Mouse (Mus musculus) heart, embryonic 15.5 days (tissue): ENCODE data around the gene Chaf1b. TPM values are rescaled to one million over a fixed set of nuclear protein-coding genes. Genes with fewer than 3 reads are reported as not detected.
A peak's percentile ranks its signal among the peaks of the same experiment; 100 is the strongest.

Experiments used
- ATAC-seq: fragments of 200-750 bp; cut with Nextera tagmentation; replicated peaks from 2 replicates; pipeline ENCODE4 v1.8.0; 2017; ENCODE audit warnings: low read depth, moderate TSS enrichment; ENCODE audit not compliant: insufficient number of reproducible peaks, insufficient read depth, low FRiP score
- H3K27ac ChIP-seq: fragments of 300-500 bp; sonication (generic); 2 replicates; pipeline ENCODE4 v1.5.1; 2015; ENCODE audit warnings: mild to moderate bottlenecking, inconsistent platforms
- H3K27me3 ChIP-seq: fragments of 300-500 bp; sonication (generic); 2 replicates; pipeline ENCODE4 v1.6.1; 2015; ENCODE audit warnings: inconsistent platforms
- H3K36me3 ChIP-seq: fragments of 300-500 bp; sonication (generic); 2 replicates; pipeline ENCODE4 v1.6.1; 2015; ENCODE audit warnings: mild to moderate bottlenecking, inconsistent platforms
- H3K4me1 ChIP-seq: fragments of 300-500 bp; sonication (generic); replicated peaks from 2 replicates; pipeline ENCODE4 v1.6.1; 2015; ENCODE audit warnings: inconsistent platforms
- H3K4me2 ChIP-seq: fragments of 300-500 bp; sonication (generic); 2 replicates; pipeline ENCODE4 v1.6.1; 2015; ENCODE audit warnings: inconsistent platforms, mild to moderate bottlenecking, moderate library complexity
- H3K4me3 ChIP-seq: fragments of 300-500 bp; sonication (generic); 2 replicates; pipeline ENCODE4 v1.5.1; 2015; ENCODE audit warnings: mild to moderate bottlenecking, inconsistent platforms
- H3K9ac ChIP-seq: fragments of 300-500 bp; sonication (generic); 2 replicates; pipeline ENCODE4 v1.6.1; 2015; ENCODE audit warnings: mild to moderate bottlenecking, inconsistent platforms
- H3K9me3 ChIP-seq: fragments of 300-500 bp; sonication (generic); replicated peaks from 2 replicates; pipeline ENCODE4 v1.6.1; 2016; ENCODE audit warnings: inconsistent platforms
- WGBS: fragments of 180-500 bp; shearing (Covaris S2); methylation state at CpG from one replicate; pipeline ENCODE4 v1.1.7; 2015; ENCODE audit warnings: mixed read lengths; 5-methylcytosine and 5-hydroxymethylcytosine counted together
- polyA plus RNA-seq: library from polyadenylated mRNA; unstranded; fragments of >200 nt; fragmentation: Nextera tagmentation; extraction: Ambion mirVana; gene quantifications from 2 replicates; pipeline ENCODE4 v1.2.1, GENCODE M21; 2015

The Chaf1b gene
- polyA plus RNA-seq, 1 experiment from 2014 or later = 31.5 TPM

- no peak overlapping the region for H3K4me2 ChIP-seq
- peaks cover 34% of the 10 kb centered on the region for H3K27me3 ChIP-seq
- H3K27ac ChIP-seq = no peak overlapping the region
- 66% methylated on average over 17 of the region's 17 CpGs for WGBS
- H3K4me3 ChIP-seq = no peak overlapping the region
- H3K9me3 ChIP-seq = no peaks in the 10 kb centered on the region
- no peak for ATAC-seq
- no peaks in the 10 kb centered on the region for H3K36me3 ChIP-seq
- H3K4me1 ChIP-seq = peaks cover 4% of the 10 kb centered on the region; the same call in 1 of the 2 replicates
- no peak overlapping the region for H3K9ac ChIP-seq
These were observed 48.8 kb downstream of the Chaf1b start for GRCm38 (mm10) chr16:93932185-93933168.

GRCm38 (mm10) chr16:93934588-93934987 lies 50.9 kb downstream of the Chaf1b start:
- H3K27ac ChIP-seq = no peak overlapping the region
- no peak overlapping the region for H3K9ac ChIP-seq
- H3K9me3 ChIP-seq = no peaks in the 10 kb centered on the region
- H3K4me2 ChIP-seq = peak overlapping the region; percentile 26; the same call in 1 of the 2 replicates
- 19% methylated on average over 13 of the region's 13 CpGs for WGBS
- H3K36me3 ChIP-seq = no peaks in the 10 kb centered on the region
- no peak overlapping the region for H3K4me3 ChIP-seq
- peaks cover 4% of the 10 kb centered on the region; the same call in 1 of the 2 replicates for H3K4me1 ChIP-seq
- no peak for ATAC-seq
- peaks cover 36% of the 10 kb centered on the region for H3K27me3 ChIP-seq

- 25% methylated on average over 7 of the region's 7 CpGs for WGBS
- Histone ChIP-seq H3K27me3 (peaks cover 36% of the 10 kb centered on the region), H3K36me3 (no peaks in the 10 kb centered on the region), H3K4me1 (peaks cover 4% of the 10 kb centered on the region; the same call in 1 of the 2 replicates), H3K4me3 (no peak overlapping the region), H3K9me3 (no peaks in the 10 kb centered on the region), H3K9ac (no peak overlapping the region), H3K4me2 (peak overlapping the region; percentile 26; the same call in 1 of the 2 replicates), H3K27ac (no peak overlapping the region)
- ATAC-seq = no peak
These were observed 51.3 kb downstream of the Chaf1b start for GRCm38 (mm10) chr16:93935009-93935408.

GRCm38 (mm10) chr16:93938400-93938846 lies 54.7 kb downstream of the Chaf1b start:
- peaks cover 31% of the 10 kb centered on the region for H3K27me3 ChIP-seq
- H3K4me2 ChIP-seq = peak overlapping the region; percentile 71
- no peaks in the 10 kb centered on the region for H3K9me3 ChIP-seq
- H3K4me1 ChIP-seq = peaks cover 4% of the 10 kb centered on the region; the same call in 1 of the 2 replicates
- H3K27ac ChIP-seq = no peak overlapping the region
- 6% methylated on average over 16 of the region's 16 CpGs for WGBS
- H3K9ac ChIP-seq = no peak overlapping the region
- ATAC-seq = no peak
- peak overlapping the region; percentile 55 for H3K4me3 ChIP-seq
- H3K36me3 ChIP-seq = no peaks in the 10 kb centered on the region

GRCm38 (mm10) chr16:93939961-93940360 lies 56.3 kb downstream of the Chaf1b start:
- H3K27me3 ChIP-seq = peaks cover 33% of the 10 kb centered on the region
- ATAC-seq = no peak
- no peak overlapping the region for H3K27ac ChIP-seq
- peaks cover under 1% of the 10 kb centered on the region; the same call in 1 of the 2 replicates for H3K4me1 ChIP-seq
- H3K36me3 ChIP-seq = no peaks in the 10 kb centered on the region
- WGBS = 75% methylated on average over 4 of the region's 4 CpGs
- H3K9ac ChIP-seq = no peak overlapping the region
- H3K4me3 ChIP-seq = no peak overlapping the region
- H3K4me2 ChIP-seq = no peak overlapping the region
- H3K9me3 ChIP-seq = no peaks in the 10 kb centered on the region

GRCm38 (mm10) chr16:93941781-93942567 lies 58.3 kb downstream of the Chaf1b start:
- Histone ChIP-seq H3K4me1 (no peaks in the 10 kb centered on the region), H3K27ac (no peak overlapping the region), H3K9me3 (no peaks in the 10 kb centered on the region), H3K36me3 (no peaks in the 10 kb centered on the region), H3K4me3 (no peak overlapping the region), H3K27me3 (peaks cover 22% of the 10 kb centered on the region), H3K9ac (no peak overlapping the region), H3K4me2 (no peak overlapping the region)
- 71% methylated on average over 10 of the region's 10 CpGs for WGBS
- ATAC-seq = no peak; the same call in 1 of the 2 replicates

GRCm38 (mm10) chr16:93942796-93943502 lies 59.2 kb downstream of the Chaf1b start:
- H3K4me3 ChIP-seq = no peak overlapping the region
- no peaks in the 10 kb centered on the region for H3K4me1 ChIP-seq
- H3K27me3 ChIP-seq = peaks cover 16% of the 10 kb centered on the region; the same call in 1 of the 2 replicates
- 85% methylated on average over 10 of the region's 10 CpGs for WGBS
- H3K4me2 ChIP-seq = no peak overlapping the region
- no peak overlapping the region for H3K9ac ChIP-seq
- no peaks in the 10 kb centered on the region for H3K36me3 ChIP-seq
- no peak overlapping the region for H3K27ac ChIP-seq
- no peak for ATAC-seq
- no peaks in the 10 kb centered on the region for H3K9me3 ChIP-seq

GRCm38 (mm10) chr16:93944301-93944700 lies 60.6 kb downstream of the Chaf1b start:
- 69% methylated on average over 6 of the region's 6 CpGs for WGBS
- Histone ChIP-seq H3K4me1 (no peaks in the 10 kb centered on the region), H3K27me3 (peaks cover 16% of the 10 kb centered on the region; the same call in 1 of the 2 replicates), H3K36me3 (no peaks in the 10 kb centered on the region), H3K9ac (no peak overlapping the region), H3K9me3 (no peaks in the 10 kb centered on the region), H3K4me2 (no peak overlapping the region), H3K4me3 (no peak overlapping the region), H3K27ac (no peak overlapping the region)
- ATAC-seq = no peak

- no peak overlapping the region for H3K4me3 ChIP-seq
- H3K9ac ChIP-seq = no peak overlapping the region
- H3K36me3 ChIP-seq = no peaks in the 10 kb centered on the region
- no peak for ATAC-seq
- no peak overlapping the region for H3K4me2 ChIP-seq
- 86% methylated on average over 4 of the region's 4 CpGs for WGBS
- H3K9me3 ChIP-seq = no peaks in the 10 kb centered on the region
- no peaks in the 10 kb centered on the region for H3K4me1 ChIP-seq
- peaks cover 18% of the 10 kb centered on the region for H3K27me3 ChIP-seq
- no peak overlapping the region for H3K27ac ChIP-seq
These were observed 63.7 kb downstream of the Chaf1b start for GRCm38 (mm10) chr16:93947396-93947795.
